Mouse (Mus musculus): ENCODE data around the gene Ttc30a2.
"Not testable (repeated sequence)": the region's sequence is repeated elsewhere in the genome, so short reads cannot be mapped to it uniquely, and the experiment has no call there.

Ttc30a2 gene

GRCm38 (mm10) chr2:75981440-75982081 lies 3.6 kb upstream of the Ttc30a2 start, which contains the start of gene Ttc30a1:
TSS of gene Ttc30a1 (minus strand) at chr2:75981967.
- peak; percentile 85 for DNase-seq (ENCODE audit: low read depth, low spot score)

GRCm38 (mm10) chr2:75980933-75981439 lies 3.0 kb upstream of the Ttc30a2 start:
- DNase-seq (ENCODE audit: low read depth, low spot score): not testable (repeated sequence)

DNA sequence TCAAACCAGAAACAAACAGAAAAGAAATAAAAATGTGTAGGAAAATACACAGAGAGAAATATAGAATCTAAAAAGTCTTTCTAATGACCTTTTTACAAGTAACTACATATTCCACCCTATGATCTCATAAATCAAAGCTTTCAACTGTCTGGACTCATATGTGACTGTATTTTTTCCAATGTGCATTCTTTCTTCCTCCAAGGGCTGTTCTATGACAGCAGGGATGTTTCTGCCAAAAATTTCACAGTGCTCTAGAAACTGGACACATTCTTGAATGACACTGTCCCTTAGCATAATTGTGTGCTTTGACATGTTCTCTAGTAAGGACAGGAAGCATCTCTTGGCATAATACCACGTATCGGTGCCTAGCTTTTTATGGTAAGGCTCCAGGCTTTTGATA lies 1.9 kb downstream of the Ttc30a2 start:
- DNase-seq (ENCODE audit: low read depth, low spot score): not testable (repeated sequence)

- no peak for DNase-seq (ENCODE audit: low read depth, low spot score)
These were observed 3.8 kb downstream of the Ttc30a2 start for GRCm38 (mm10) chr2:75974131-75974530.

DNA sequence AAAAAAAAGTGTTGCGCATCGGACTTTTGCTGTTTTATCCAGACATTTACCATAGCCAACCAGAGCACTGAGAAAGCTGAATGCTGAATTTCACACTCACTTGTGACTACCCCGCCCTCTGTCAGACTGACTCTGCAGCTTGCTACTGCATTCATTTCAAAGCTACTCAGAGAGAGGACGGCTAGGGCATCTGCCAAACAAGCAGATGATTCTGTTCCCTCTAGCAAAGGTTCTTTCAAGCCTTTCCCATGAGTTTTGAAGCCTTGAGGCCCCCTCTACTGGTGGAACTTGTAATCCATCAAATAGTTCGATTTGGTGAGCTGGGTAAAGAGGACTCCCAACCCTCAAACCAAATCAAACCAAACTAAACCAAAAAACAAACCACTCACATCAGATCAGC lies 13.0 kb downstream of the Ttc30a2 start:
- peak; percentile 80 for DNase-seq (ENCODE audit: low read depth, low spot score)

DNA sequence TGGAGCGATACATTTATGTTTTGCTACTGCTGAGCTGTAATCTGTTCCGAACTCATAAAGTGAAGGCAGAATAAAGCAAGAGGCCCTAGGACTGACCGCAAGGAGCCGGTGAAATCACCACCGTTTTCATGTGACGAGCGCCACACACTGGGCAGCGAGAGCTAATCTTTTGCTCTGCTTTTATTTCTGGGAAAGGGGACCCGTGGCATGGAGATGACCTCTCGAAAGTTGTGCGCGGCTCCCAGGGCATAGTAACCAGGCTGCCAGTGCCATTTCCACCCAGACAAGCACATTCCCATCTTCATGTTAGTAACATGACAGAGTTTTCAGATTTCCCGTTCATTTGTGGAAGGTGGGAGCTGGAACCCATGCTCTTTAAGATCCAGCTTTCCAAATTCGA lies 13.5 kb downstream of the Ttc30a2 start:
- DNase-seq (ENCODE audit: low read depth, low spot score): peak; percentile 77

DNA sequence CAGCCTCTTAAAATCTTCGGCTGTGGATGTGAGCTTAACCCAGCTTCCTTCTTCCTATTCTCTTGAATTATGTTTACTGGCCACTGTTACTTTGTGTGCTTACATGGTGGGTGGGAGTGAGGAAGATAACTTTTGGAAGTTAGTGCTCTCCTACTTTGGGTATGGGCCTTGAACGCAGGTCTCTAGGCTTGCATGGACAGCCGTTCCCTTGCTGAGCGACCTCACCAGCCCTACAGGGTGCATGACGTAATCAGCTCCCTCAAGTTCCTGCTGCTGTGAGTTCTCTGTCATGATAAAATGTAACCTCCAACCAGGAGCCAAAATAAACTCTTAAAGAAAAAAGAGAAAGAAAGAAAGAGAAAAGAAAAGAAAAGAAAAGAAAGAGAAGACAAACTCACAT lies 13.9 kb downstream of the Ttc30a2 start:
- DNase-seq (ENCODE audit: low read depth, low spot score): no peak

GRCm38 (mm10) chr2:75963211-75963840 lies 14.6 kb downstream of the Ttc30a2 start:
- DNase-seq (ENCODE audit: low read depth, low spot score): no peak

- peak; percentile 93 for DNase-seq (ENCODE audit: low read depth, low spot score)
These were observed 17.3 kb downstream of the Ttc30a2 start for GRCm38 (mm10) chr2:75960366-75961330.

DNA sequence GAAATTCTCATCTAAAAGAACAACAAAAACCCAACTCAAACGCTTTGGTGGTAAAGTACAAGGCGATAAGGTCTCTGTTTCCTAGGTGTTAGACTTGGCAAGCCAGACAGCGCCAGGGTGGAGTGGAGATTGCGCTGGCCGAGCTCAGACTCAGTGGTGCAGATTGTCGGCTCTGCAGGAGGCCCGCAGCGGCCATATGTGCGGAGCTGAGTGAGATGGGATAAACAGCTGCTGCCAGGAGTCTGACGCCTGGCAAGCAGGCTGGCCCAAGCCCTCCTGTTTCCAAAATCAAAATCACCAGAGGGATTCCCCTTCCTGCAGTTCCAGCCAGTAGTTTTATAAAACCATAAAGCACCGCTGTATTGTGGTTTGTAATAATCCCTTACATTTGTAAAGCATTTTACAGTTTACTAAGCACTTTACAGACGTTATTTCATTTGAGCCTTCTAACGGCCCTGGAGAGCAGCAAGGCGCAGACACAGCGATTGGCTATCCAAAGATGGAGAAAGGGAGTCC lies 18.1 kb downstream of the Ttc30a2 start:
- peak; percentile 52 for DNase-seq (ENCODE audit: low read depth, low spot score)

DNA sequence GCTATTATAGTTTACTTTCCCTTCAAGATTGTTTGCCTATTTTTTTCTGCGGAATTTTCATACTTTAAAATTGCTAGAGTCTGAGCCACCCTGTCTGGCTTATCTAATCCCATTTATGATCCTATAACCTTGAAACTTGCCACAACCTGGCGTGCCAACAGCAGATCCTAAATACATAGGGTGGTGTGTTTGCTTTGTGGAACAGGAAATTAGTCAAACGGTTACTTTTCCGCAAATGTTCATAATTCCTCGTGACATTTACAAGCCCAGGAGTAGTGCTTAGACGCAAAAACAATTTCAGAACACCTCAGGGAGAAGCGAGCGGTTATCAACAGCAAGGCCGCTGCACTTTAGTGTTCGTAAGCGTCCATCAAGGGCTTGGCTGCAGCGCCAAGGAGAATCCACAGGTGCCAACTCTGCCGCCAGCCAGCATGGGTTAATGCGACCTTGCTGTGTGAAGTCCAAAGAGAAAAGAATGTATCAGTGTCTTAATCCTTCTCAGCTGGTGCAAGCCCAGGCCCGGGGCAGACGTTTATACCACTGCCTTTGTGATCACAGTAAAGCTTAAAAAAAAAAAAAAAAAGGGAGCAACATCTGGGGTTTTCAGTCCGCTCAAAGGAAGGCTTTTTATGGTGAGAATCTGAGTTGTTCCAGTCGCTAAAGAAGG lies 18.7 kb downstream of the Ttc30a2 start:
- peak; percentile 30 for DNase-seq (ENCODE audit: low read depth, low spot score)

- no peak for DNase-seq (ENCODE audit: low read depth, low spot score)
These were observed 22.3 kb downstream of the Ttc30a2 start for GRCm38 (mm10) chr2:75955709-75956108.

DNA sequence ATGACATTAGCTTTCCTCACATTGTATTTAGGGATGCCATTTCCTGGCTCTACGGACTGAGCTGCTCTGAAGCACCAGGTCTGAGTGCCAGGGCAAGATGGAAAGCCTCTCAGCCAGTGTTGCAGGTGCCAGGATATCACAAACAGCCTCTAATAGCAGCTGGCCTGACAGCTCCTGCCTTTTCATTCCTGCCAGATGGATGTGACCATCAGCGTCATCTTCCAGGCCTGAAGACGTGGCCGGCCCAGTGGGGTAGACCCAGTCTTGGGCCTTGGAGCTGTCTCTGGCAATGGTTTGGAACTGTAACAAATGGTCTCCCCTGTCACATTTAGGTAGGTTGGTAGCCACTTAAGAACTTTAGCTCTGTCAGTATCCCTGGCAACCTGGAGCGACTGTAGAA lies 24.6 kb downstream of the Ttc30a2 start:
- DNase-seq (ENCODE audit: low read depth, low spot score): no peak

DNA sequence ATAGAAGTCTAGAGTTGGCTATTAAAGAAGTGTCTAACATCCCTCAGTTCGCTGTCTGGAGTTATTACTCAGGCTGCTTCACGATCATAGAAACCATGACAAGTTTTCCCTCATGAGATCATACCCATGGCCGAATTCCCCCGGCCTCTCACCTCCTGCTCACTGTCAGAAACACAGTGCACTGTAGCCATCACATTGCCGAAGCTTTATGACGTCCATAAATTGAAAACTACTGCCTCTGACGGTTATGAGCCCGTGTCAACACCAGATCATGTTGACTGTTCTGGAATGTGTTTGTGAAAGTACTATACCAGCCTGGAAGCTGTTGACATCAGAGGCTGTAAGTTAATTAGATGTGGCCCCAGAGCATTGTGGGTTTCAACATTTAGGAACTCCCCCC lies 27.3 kb downstream of the Ttc30a2 start:
- DNase-seq (ENCODE audit: low read depth, low spot score): no peak

DNA sequence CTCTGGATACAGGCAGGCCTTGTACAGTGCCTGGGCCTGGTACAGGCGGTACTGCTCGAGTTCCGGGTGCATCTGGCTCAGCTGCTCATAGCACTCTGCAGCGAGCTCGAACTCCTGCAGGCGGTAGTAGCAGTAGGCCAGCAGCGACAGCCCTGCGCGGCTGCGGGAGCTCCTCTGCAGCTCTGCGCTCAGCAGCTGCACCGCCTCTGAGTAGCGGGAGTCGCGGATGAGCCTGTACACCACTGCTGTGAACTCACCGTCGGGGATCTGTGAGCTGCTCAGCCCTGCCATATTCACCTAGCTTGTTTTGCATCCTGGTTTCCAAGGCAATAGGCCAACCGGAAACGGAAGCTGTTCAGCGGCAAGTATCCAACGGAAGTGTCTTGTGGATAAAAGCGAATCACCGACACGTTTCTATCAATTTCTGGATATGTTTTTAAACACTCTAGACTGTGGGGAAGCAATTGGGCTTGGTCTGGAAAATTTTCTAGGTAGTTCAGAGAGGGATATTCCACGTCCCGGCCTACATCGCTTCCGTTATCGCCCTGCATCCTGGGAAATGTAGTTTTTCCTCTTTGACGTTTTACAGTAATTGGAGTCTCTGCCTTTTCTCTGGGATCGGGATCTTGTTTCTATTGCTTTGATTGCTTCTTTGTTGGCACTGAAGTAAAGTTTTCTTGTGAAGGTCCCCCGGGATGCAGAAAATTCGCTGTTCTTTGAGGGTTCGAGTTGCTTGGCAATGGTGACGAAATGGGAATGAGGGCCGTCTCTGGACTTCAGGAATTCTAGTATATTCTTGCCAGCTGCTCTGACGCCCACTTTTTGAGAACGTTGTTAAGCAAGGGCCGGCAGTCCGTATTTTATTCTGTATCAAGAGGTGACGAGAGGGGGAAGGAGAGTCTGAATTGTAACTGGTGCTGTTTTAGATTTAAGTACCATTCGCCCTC lies 39.6 kb downstream of the Ttc30a2 start, which contains the start of gene Ttc30b:
TSS of gene Ttc30b (minus strand) at position 469 of the 947 bp plus-strand sequence.
- peak; percentile 67 for DNase-seq (ENCODE audit: low read depth, low spot score)

DNA sequence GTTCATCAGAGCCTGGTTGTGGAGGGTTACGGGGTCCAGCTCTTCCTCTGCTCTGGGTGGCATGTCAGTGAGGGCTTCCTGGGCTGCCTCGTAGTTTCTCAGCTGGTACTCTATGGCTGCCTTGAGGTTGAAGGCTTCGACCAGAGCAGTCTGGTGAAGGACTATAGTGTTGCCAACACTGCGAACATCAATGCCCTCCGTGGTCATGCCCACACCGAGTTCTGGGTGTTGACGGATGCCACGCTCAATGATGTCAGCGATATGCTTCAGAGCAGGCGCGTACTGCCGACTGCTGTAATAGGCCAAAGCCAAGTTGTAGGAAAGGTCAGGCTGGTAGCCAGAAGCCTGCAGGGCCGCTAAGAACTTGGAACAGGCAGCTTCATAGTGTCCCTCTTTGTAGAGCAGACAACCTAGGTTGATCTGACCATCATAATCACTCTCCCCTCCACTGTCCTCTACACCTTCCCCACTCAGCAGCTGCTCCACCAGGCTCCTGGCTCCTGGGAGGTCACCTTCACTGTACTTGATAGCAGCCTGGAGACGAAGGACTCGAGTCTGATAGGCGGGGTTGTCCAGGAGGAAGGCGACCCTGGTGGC lies 40.4 kb downstream of the Ttc30a2 start:
- not testable (repeated sequence) for DNase-seq (ENCODE audit: low read depth, low spot score)

DNA sequence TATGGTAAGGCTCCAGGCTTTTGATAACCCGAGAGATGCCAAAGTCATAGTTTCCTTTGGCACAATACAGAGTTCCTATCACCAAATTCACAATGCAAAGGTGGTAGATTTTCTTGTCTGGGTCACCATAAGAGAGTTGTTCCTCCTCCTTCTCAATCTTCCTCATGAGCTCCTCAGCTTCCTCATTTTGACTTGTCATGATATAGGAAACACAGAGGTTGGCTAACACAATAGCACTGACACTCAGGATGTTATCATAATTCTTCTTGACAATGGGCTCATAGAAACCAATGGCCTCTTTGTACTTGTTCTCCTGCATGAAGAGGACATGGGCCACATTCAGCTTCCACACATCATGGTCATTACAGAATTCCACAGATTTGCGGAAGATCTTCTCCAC lies 41.3 kb downstream of the Ttc30a2 start:
- not testable (repeated sequence) for DNase-seq (ENCODE audit: low read depth, low spot score)

- no peak for DNase-seq (ENCODE audit: low read depth, low spot score)
These were observed 44.4 kb downstream of the Ttc30a2 start for GRCm38 (mm10) chr2:75933541-75933940.

- DNase-seq (ENCODE audit: low read depth, low spot score): no peak
These were observed 47.0 kb downstream of the Ttc30a2 start for GRCm38 (mm10) chr2:75930941-75931340.
